Mouse (Mus musculus) adrenal gland, postnatal 10 days (tissue): ENCODE measurements around the gene Ift122. TPM values are rescaled to one million over a fixed set of nuclear protein-coding genes. Genes with fewer than 3 reads are reported as not detected.
"Not testable (repeated sequence)": the region's sequence is repeated elsewhere in the genome, so short reads cannot be mapped to it uniquely, and the experiment has no call there.

Experiments
- DNase-seq: peaks from one replicate; pipeline ENCODE4 v3.0.0; 2021; ENCODE audit warnings: mixed read lengths
- total RNA-seq, 2 experiments: library from RNA; stranded (reverse); gene quantifications; 2 replicates each; pipeline ENCODE4 v1.2.3; 2021

Gene Ift122
- total RNA-seq, 2 experiments from 2014 or later, result 13.4 to 16.0 TPM

DNA sequence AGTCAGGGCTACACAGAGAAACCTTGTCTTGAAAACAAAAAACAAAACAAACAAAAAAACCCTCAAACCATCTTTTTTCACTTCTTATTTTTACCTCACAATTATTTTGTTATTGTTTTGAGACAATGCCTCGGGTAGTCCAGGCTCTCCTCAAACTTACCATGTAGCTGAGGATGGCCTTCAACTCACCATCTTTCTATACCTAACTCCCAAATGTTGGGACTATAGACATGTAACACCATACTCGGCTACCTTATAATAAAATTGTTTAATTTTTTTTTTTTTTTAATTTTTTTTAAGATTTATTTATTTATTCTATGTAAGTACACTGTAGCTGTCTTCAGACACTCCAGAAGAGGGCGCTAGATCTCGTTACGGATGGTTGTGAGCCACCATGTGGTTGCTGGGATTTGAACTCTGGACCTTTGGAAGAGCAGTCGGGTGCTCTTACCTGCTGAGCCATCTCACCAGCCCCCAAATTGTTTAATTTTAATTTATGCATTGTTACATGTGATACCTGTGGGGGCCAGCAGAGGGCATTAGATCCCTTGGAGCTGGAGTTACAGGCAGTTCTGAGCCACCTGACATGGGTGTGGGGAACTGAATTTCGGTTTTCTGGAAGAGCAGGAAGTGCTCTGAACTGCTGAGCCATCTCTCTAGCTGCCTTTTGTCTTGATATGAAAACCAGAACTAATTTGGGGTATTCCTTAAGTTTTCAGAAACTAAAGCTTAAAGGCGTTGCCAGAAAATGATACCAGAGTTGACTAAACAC is 6.4 kb upstream of the Ift122 start:
- peak; percentile 72 for DNase-seq

DNA sequence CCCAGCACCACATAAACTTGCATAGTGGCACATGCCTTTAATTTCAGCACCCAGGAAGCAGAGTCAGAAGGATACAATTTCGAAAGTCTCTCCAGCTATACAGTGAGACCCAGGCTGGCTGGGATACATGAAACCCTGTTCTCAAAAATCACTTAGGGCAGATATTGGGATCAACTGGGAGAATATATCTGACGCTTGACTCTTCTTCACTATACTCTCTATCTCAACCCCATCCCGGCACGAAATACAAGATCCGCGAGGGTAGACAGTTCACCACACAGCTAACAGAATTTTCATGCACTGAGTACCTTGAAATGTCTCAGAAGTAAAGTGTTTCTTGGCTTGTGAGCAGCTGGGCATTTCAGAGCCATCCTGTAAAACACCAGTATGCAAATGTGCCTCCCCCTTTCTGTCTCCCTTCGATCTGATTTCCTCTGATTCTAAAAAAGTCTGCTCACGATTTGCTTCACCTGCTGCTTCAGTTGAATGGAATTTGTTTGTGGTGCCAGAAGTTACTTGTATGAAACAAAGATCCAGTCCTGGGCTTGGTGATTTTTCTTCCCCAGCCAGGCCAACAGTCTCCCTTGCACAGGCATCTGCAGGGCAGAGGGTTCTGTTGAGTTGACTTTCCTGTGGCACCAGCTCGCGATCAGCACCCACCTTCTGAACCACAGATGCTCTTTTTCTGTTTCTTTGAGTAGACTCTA is 4.5 kb upstream of the Ift122 start:
- DNase-seq, result no peak

DNA sequence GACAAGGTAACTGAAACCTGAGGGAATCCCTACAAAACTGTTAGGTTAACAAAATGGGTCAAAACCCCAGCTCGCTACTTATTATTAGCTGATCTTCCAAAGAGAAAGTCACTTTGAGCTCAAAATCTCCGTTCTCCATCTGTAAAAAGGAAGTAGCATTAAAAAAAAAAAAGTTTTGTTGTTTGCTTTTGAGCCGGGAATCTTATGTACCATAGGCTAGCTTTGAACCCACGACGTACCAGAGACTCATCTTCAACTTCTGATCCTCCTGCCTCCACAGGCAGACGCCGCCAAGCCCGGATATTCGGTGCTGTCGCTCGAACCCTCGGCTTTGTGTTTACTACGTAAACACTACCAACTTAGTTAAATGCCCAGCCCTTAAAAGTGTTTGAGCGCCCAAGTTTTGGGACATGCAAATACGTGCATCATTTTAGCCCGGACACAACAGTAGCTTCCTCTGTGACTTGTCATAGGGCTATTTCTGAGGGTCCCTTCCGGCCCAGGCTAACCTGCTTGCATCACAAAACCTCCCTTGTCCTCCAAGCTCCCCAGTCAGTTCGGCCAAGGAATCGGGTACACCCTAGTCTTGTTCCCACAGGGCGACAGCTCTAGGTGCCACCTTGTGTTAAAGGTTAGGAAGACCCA is 702 bp upstream of the Ift122 start:
- no peak for DNase-seq

DNA sequence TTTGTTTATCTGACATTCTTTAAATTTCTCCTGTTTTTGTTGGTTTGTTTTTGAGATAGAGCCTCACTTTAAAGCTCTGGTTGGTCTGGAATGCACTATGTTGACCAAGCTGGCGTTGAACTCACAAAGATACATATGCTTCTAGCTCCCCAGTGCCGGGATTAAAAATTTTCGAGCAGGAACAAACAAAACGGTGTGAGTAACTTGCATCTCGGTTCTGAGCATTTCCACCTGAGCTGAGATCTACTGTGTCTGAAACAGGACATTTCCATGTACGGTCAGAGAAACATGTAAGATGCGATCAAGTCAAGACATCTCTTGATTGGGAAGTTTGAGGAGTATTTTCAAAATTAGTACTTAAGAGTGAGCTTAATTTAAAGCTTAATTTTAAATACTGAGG is 715 bp downstream of the Ift122 start:
- DNase-seq, result no peak

DNA sequence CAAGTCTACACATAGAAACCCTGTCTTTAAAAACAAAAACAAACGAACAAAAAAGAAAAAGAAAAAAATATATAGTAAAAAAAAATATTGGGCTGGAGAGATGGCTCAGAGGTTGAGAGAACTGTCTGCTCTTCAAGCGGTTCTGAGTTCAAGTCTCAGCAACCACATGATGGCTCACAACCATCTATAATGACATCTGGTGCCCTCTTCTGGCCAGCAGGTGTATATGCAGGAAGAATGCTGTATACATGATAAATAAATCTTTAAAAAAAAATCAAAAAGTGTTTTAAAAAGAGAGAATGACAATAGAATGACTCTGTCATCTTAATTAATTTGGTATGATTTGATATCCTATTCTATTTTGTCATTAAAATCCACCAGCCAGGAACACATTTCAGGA is 1.2 kb downstream of the Ift122 start:
- DNase-seq, result no peak

DNA sequence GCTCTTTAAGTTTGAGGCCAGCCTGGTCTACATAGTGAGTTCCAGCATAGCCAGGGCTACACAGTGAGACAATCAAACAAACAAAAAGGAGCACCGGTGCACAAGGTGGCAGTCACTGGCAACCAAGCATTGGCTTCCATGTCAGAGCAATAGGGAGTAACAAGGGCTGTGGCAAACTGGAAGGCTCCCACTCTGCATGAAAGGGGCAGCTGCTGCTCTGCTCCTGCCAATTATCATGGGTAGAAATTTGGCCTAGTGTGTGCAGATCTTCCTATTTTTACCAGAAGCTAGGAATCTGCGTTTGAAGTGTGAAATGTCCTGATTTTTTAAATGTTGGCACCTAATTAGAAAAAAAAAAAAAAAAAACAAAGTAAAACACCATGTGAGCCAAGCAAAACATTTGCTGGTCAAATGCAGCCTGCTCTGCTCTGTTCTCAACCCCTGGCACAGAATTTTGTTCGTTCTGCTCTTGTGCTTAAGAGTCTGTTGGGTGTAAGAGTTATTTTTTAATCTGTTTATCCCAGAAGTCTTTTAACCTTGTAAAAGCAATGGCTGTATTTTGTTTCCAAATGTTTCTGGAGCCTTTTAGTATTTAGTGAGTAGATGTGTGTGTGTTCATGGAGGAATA is 2.6 kb downstream of the Ift122 start:
- no peak for DNase-seq

DNA sequence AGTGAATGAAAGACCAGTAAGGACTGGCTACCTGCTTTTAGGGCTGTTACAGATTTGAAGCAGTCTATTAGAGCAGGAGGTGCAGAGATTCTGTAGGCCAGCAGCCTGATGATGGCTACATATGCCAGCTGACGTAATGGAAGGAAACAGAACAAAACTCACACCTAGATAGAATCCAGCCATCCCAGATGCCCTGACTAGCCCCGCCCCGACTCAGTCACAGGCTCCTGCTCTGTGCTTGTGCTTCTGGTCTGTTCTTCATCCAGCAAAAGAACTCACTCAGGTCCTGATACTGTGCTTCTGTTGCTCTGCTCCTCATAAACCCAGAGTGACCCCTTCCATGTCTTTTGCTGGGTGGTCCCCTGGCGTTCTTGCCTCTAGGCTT is 3.1 kb downstream of the Ift122 start:
- DNase-seq, result no peak

DNA sequence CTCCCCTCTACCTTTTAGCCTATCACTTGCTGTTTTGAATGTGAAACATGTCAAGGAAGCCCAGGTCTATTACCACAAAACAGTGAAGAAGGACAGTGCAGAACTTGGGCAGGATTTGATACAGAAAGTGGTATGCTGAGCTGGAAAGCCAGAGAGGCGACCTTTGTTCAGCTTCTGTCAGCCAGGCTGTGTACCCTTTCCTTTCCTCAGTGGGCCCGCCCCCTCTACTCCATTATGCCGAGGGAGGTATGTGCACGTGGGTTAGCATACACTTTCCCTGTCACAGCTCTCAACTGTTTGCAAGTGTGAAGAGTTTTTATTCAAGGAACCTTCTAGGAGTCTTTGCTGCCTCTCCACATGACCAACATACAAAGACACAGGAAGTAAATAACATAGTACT is 6.0 kb downstream of the Ift122 start:
- DNase-seq, result no peak

DNA sequence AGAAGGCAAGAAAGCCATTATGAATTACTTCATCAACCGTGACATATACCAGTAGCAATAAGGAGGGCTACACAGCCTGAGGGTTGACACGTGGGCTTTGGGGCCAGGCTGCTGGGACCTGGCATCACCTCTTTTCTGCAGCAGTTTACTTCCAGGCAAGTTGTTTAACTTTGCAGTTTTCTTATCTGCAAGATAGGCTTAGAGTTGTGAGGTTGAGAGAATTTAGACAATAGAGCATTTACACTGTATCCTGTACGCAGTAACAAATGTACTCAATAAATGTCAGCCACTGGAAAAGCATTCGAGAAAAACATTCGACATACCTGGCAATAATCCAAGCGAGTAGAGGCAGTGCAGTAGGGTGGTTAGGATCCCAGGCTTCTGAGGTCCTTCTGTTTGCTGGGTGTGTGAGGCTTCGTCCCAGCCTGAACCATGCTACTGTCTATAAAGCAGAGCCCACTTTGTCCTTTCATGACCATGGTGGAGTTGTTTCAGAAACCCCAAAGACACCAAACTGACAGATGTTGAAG is 6.8 kb downstream of the Ift122 start:
- DNase-seq, result no peak

DNA sequence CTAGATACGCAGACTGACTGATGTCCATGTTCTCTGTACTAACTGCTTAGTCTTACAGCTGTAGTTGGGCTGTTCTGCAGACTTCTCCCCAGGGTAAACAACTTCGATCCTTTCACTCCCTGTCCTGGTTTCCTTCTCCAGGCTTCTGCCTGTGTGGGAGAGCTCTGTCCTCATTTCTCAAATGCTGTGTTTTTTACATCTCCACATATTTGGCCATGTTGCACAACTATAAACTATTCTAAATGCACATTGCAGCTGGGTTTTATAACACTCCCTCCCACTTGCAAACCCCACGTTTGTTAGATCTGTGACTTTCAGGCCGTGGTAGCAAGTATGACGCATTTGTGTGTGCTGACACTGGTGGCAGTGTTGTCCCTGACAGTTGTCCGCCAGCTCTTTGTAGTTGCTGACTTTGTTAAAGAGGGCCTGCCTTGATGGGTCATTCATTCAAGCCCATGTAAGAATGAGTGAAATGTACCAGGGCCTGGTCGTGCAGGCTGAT is 10.1 kb downstream of the Ift122 start:
- DNase-seq, result peak; percentile 30

DNA sequence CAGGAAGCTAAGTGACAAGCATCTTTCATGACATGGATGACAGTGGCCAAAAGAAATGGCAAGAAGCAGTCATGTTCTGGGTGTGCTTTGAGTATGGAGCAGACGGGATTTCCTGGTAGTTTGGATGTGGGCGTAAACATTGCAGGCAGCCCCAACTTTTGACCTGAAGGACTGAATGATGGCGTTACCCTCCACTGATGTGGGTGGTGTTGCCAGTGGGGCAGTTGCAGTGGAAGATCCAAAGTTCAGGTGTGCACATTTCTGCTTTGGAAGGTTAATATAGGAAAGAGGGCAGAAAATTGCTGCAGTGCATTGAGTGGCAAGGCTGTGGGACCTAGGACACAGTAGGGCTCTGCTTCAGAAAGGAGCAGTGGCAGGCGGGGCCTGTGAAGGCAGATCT is 12.0 kb downstream of the Ift122 start:
- no peak for DNase-seq

DNA sequence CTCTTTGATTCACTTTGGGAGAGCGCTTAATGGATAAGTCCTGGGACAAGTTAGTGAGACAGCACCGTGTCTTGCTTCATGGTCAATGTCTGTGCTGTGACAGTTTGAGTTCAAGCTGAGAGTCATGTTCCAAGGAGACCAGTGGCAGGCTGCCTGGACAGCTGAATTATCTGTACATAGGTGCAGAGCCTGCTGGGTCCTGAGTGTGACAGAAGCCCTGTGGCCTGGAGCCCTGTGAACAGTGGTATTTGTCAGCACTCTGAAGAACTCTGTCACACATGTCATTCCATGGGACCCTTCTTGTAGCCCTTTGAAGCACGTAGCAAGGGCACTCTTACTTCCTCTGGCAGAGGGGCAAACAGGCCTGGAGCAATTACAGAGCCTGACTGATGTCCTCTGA is 13.9 kb downstream of the Ift122 start:
- DNase-seq, result not testable (repeated sequence)

DNA sequence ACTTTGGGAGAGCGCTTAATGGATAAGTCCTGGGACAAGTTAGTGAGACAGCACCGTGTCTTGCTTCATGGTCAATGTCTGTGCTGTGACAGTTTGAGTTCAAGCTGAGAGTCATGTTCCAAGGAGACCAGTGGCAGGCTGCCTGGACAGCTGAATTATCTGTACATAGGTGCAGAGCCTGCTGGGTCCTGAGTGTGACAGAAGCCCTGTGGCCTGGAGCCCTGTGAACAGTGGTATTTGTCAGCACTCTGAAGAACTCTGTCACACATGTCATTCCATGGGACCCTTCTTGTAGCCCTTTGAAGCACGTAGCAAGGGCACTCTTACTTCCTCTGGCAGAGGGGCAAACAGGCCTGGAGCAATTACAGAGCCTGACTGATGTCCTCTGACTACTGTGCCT is 18.0 kb downstream of the Ift122 start:
- DNase-seq, result not testable (repeated sequence)

DNA sequence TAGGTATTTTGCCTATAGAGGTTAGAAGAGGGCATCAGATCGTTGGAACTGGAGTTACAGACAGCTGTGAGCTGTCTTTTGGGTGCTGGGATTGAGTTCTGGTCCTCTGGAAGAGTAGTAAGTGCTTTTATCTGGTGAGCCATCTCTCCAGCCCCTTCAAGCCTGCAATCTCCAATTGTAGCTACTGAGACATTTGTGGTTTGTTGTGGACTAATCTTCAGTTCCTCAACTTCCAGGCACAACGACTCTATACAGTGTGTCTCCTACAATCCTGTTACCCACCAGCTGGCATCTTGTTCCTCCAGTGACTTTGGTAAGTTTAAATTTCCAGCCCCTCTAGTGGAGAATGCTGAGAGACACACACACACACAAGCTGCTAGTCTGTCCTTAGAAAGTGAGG is 24.0 kb downstream of the Ift122 start:
- DNase-seq, result no peak

DNA sequence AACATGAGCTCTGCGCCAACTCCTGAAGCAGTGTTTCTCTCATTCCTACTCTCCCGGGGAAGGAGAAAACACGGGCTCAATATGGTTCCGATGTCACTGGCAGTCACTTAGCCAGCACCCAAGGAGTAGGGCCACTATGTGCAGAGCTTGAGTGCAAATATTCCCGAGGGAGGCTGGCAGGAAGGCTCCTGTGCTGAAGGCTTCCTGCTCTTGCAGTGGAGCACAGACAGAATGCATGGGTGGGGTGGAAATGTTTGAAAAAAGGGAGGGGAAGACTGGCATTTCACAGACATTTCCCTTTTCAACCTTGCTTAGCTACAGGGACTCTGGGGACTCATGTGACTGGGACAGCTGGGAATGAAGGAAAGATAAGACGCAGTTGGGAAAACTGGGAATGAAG is 25.4 kb downstream of the Ift122 start:
- DNase-seq, result no peak

DNA sequence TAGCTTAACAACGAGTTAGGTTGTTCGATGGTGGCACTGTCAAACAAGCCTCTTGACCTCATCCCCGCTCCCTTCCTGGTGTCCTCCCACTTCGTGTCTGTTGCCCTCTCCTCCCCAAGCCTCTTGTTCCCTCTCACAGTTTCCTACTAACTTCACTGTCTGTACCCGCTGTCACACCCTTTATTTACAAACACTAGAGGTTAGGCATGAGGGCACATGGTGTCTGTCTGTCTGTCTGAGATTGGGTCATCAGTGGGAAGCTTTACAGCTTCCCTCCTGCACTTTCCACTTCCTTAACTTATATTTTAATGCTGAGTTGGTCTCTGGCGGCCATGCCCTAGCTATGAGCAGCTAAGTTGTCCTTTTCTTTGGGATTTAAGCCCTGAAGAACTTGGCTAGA is 26.5 kb downstream of the Ift122 start:
- DNase-seq, result no peak

DNA sequence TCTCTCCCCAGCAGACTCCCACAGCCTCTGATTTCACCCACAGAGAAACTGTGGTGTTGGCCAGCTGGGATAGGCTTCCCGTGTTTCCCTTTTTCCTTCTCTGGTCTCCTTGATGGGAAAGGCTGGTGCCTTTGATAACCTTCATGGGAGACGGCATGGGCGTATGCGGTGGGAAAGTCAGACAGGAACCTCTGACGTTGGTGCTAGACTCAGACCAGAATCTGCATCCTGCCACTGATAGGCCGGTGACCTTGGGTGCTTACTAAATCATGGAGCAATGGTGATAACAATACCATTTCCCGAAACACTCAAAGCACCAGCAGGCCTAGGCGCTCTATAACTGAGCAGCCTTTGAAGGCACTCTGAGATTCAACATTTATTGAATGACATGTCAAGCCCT is 27.5 kb downstream of the Ift122 start:
- DNase-seq, result peak; percentile 57

DNA sequence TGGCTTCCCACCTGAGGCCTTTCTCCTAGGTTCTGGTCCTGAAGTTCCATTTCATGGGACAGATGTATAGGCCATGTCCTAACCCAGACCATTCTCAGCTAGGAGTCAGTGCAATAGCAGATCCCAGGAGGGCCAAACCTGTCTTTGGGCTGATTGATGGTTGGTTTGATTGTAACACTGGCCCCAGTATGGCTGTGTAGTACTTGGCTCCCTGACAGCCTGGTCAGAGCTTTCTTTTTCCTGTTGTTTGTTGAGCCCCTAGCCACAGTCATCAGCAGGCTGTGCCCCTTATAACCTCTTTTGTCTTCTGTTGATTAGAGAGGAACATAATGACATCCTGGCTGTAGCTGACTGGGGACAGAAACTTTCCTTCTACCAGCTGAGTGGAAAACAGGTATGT is 30.7 kb downstream of the Ift122 start:
- peak; percentile 50 for DNase-seq

DNA sequence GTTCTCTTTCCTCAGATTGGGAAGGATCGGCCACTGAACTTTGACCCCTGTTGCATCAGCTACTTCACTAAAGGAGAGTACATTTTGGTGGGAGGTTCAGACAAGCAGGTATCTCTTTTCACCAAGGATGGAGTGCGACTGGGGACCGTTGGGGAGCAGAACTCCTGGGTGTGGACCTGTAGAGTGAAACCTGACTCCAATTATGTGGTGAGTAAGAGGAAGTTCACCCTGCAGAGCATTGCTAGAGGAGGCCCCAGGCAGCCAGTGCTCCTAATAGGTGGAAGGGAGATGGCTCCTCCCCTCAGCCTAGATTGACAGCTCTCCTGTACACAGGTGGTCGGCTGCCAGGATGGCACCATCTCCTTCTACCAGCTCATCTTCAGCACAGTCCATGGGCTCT is 33.6 kb downstream of the Ift122 start:
- DNase-seq, result no peak

DNA sequence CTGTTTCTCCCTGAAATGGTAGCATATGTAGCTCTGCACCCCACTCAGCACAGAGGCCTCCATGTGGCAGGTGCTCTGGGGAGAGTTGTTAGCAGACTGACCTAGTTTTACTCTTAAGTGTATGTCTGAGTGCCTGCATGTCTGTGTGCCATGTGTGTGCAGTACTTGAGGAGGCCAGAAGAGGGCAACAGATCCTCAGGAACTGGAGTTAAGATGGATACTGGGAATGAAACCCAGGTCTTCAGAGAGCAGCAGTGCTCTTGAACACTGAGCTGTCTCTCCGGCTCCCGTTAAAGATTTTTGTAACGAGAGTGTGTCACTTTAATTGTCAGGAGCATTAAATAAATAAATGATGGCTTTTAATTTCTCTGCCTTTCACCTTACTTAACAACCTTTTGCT is 35.0 kb downstream of the Ift122 start:
- DNase-seq, result no peak

DNA sequence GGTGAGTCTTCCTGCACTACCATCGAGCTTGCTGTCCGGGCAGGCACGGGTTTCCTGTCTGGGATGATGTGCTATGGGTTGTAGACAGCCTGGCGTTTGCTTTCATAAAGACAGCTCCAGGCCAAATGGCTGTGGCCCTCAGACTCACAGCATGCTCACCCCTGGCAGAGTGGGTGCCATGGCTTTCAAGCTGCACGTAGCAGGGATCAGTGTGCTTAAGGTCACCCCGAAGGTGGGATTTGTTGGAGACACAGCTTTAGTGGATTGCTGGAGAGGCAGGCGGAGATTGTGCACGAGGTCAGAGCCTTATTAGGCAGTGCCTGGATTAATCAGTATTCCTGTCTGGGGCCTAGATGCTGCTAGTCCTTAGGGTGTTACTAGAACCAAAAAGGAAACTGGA is 37.3 kb downstream of the Ift122 start:
- no peak for DNase-seq

DNA sequence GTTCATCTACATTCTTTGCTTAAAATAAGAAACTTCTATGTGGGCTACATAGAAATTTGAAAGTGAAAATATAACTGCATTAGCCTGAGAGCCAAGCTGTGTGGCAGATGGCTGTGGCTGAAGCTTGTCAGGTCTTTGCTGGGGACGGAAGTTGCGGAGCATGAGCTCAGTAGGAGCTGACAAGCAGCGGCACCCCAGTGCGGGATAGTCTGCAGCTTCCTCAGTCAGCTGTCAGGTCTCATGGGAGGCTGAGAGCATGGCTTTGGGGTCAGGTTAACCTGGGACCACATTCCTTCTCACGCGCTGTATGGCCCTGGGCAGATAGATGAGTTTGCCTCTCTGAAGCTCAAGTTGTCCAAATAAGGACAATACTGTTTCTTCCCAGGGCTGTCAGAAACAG is 37.8 kb downstream of the Ift122 start:
- no peak for DNase-seq
